Mouse (Mus musculus): ENCODE data around the gene Nim1k. TPM values are rescaled to one million over a fixed set of nuclear protein-coding genes. Genes with fewer than 3 reads are reported as not detected.
"Not testable (repeated sequence)": the region's sequence is repeated elsewhere in the genome, so short reads cannot be mapped to it uniquely, and the experiment has no call there.

Gene Nim1k
- total and polyA plus RNA-seq, 3 experiments, result 1.8 to 2.7 (median 2.4) TPM

- no peak for DNase-seq
These were observed 27.9 kb downstream of the Nim1k start for GRCm38 (mm10) chr13:119727608-119728387.

- DNase-seq, result no peak
These were observed 31.1 kb downstream of the Nim1k start for GRCm38 (mm10) chr13:119724541-119724940.

- no peak for DNase-seq
These were observed 32.3 kb downstream of the Nim1k start for GRCm38 (mm10) chr13:119723368-119723767.

GRCm38 (mm10) chr13:119722447-119722846 is 33.2 kb downstream of the Nim1k start:
- DNase-seq, result no peak

- DNase-seq, result no peak
These were observed 39.6 kb downstream of the Nim1k start for GRCm38 (mm10) chr13:119716105-119716504.

GRCm38 (mm10) chr13:119713821-119714220 is 41.9 kb downstream of the Nim1k start:
- DNase-seq, result no peak

- no peak for DNase-seq
These were observed 42.4 kb downstream of the Nim1k start for GRCm38 (mm10) chr13:119713107-119713787.

GRCm38 (mm10) chr13:119712463-119712862 is 43.2 kb downstream of the Nim1k start:
- DNase-seq, result no peak

- no peak for DNase-seq
These were observed 45.4 kb downstream of the Nim1k start for GRCm38 (mm10) chr13:119710268-119710610.

- DNase-seq, result peak; percentile 57
These were observed 46.1 kb downstream of the Nim1k start for GRCm38 (mm10) chr13:119709388-119710267.

GRCm38 (mm10) chr13:119708941-119709340 is 46.7 kb downstream of the Nim1k start:
- peak; percentile 43 for DNase-seq

GRCm38 (mm10) chr13:119707906-119708305 is 47.8 kb downstream of the Nim1k start:
- DNase-seq, result no peak

- no peak for DNase-seq
These were observed 48.7 kb downstream of the Nim1k start for GRCm38 (mm10) chr13:119706953-119707352.

- DNase-seq, result not testable (repeated sequence)
These were observed 49.3 kb downstream of the Nim1k start for GRCm38 (mm10) chr13:119706278-119706880.

- DNase-seq, result no peak
These were observed 51.4 kb downstream of the Nim1k start for GRCm38 (mm10) chr13:119704280-119704679.

- no peak for DNase-seq
These were observed 57.2 kb downstream of the Nim1k start for GRCm38 (mm10) chr13:119698436-119698835.

GRCm38 (mm10) chr13:119696496-119696895 is 59.2 kb downstream of the Nim1k start:
- DNase-seq, result no peak

- DNase-seq, result no peak
These were observed 60.0 kb downstream of the Nim1k start for GRCm38 (mm10) chr13:119695676-119696075.

GRCm38 (mm10) chr13:119691958-119692357 is 63.7 kb downstream of the Nim1k start:
- DNase-seq, result not testable (repeated sequence)

GRCm38 (mm10) chr13:119690876-119691620 is 64.6 kb downstream of the Nim1k start:
- DNase-seq, result peak; percentile 71

GRCm38 (mm10) chr13:119690039-119690728 is 65.5 kb downstream of the Nim1k start, which contains the start of gene Hmgcs1:
Hmgcs1 (plus strand) TSS chr13:119690379.
- peak; percentile 100 for DNase-seq

All from adrenal gland, adult 2 months (tissue).